13 mouse cellular contexts compared by ENCODE assay signal in genomic region chr12:55313901-55314300, GRCm38 (mm10). TPM values are rescaled to one million over a fixed set of nuclear protein-coding genes. Genes with fewer than 3 reads are reported as not detected.
DNase-seq lines count a peak whose midpoint lies in the region; ATAC-seq and TF ChIP-seq lines count a peak whose summit lies in the region.
"Had no signal": no experiment of that assay in that cellular context is flagged by ENCODE, and none has a peak within 500 bp of the region (broad histone marks: within the 10 kb centered on the region; RNA-seq: fewer than 3 reads in every experiment).

No protein-coding gene starts in this region.

- H3K4me2 ChIP-seq in kidney, postnatal 0 days (ENCODE audit: low read length): no peak overlapping the region

- H3K4me1 ChIP-seq in kidney, postnatal 0 days (replicated peaks; ENCODE audit: insufficient read depth, low read length): no peaks in the 10 kb centered on the region
- H3K4me1 ChIP-seq in MEL (ENCODE audit: control insufficient read depth in 1 of 2, insufficient read depth in 2 of 2, low read length in 2 of 2): peaks cover 0 to 4% of the 10 kb centered on the region in 2 experiments; a peak in 2 of 4 replicates
- no peaks in the 10 kb centered on the region for H3K4me1 ChIP-seq in limb, embryonic 10.5 days
- H3K4me1 ChIP-seq: midbrain, embryonic 10.5 days had no signal

- no peak overlapping the region for H3K27ac ChIP-seq in kidney, postnatal 0 days
- no peak overlapping the region for H3K27ac ChIP-seq in MEL (ENCODE audit: control insufficient read depth, low read depth, low read length)
- no peak overlapping the region for H3K27ac ChIP-seq in limb, embryonic 10.5 days
- H3K27ac ChIP-seq: midbrain, embryonic 10.5 days had no signal

- TF ChIP-seq RAD21 in MEL (IDR thresholded peaks at IDR 0.05; ENCODE audit: low read depth, low read length): no peak; the same call in 1 of the 2 replicates

- 88% methylated on average over 5 of the region's 5 CpGs for WGBS in kidney, postnatal 0 days
- 84% methylated on average over 5 of the region's 5 CpGs for WGBS in limb, embryonic 10.5 days

- no peak overlapping the region for H3K4me3 ChIP-seq in kidney, postnatal 0 days (replicated peaks; ENCODE audit: low read depth, low read length)
- no peak overlapping the region for H3K4me3 ChIP-seq in MEL (ENCODE audit: control insufficient read depth in 1 of 2, insufficient read depth in 1 of 2, low read depth in 2 of 2, low read length in 2 of 2)
- H3K4me3 ChIP-seq in limb, embryonic 10.5 days: no peak overlapping the region
- H3K4me3 ChIP-seq: midbrain, embryonic 10.5 days had no signal

- no peaks in the 10 kb centered on the region for H3K9me3 ChIP-seq in kidney, postnatal 0 days (replicated peaks; ENCODE audit: low read length)
- H3K9me3 ChIP-seq in MEL (replicated peaks; ENCODE audit: insufficient read depth, low read length): no peaks in the 10 kb centered on the region
- H3K9me3 ChIP-seq in limb, embryonic 10.5 days (replicated peaks): no peaks in the 10 kb centered on the region
- H3K9me3 ChIP-seq: midbrain, embryonic 10.5 days had no signal

- H3K9ac ChIP-seq in kidney, postnatal 0 days (ENCODE audit: low read depth, low read length): no peak overlapping the region
- H3K9ac ChIP-seq in MEL (ENCODE audit: control insufficient read depth, low read depth, low read length, poor library complexity, severe bottlenecking): no peak overlapping the region

- TF ChIP-seq POLR2A in MEL (IDR thresholded peaks at IDR 0.05; ENCODE audit: control insufficient read depth in 1 of 2, insufficient read depth in 1 of 2, low read depth in 1 of 2, low read length in 2 of 2, poor library complexity in 1 of 2): no peak

- no peak for ATAC-seq in kidney, postnatal 0 days (replicated peaks; ENCODE audit: low FRiP score, low read depth)
- peak; percentile 67 for ATAC-seq in megakaryocyte progenitor cell, adult 5-6 weeks (replicated peaks; ENCODE audit: poor library complexity)
- ATAC-seq: hindbrain, embryonic 16.5 days had no signal

- no peaks in the 10 kb centered on the region for H3K27me3 ChIP-seq in kidney, postnatal 0 days (ENCODE audit: insufficient read depth, low read length)
- H3K27me3 ChIP-seq in MEL (ENCODE audit: control insufficient read depth in 1 of 2, insufficient read depth in 2 of 2, low read length in 2 of 2): no peaks in the 10 kb centered on the region
- H3K27me3 ChIP-seq in limb, embryonic 10.5 days (ENCODE audit: low read depth, poor library complexity, severe bottlenecking): no peaks in the 10 kb centered on the region

- no peak for TF ChIP-seq EP300 in MEL (IDR thresholded peaks at IDR 0.05; ENCODE audit: low read depth in 1 of 2, low read length in 2 of 2)

- DNase-seq in kidney, postnatal 0 days (ENCODE audit: low spot score): no peak
- no peak for DNase-seq in kidney, postnatal 4 days
- peak; percentile 44 for DNase-seq in A20 (ENCODE audit: low read depth, low spot score)
- peak; percentile 52 for DNase-seq in MEL (ENCODE audit: low read depth, low spot score)
- DNase-seq in spleen, postnatal 4 days (ENCODE audit: low spot score in 2 of 2): no peak
- no peak for DNase-seq in limb, embryonic 10.5 days (ENCODE audit: low spot score)
- DNase-seq: adrenal gland, adult 8-10 months; cerebellum, adult 11 months; kidney, postnatal 14 days; spleen, adult 18-20 months had no signal

- peak; percentile 29; the same call in 1 of the 2 replicates for TF ChIP-seq CTCF in kidney, postnatal 0 days (IDR thresholded peaks at IDR 0.05; ENCODE audit: low read depth)
- peak in 2 of 3 experiments; percentile 55 to 71; a peak in 5 of 6 replicates for TF ChIP-seq CTCF in MEL (IDR thresholded peaks at IDR 0.05 in 2 of 3, conservative IDR thresholded peaks at IDR 0.05 in 1 of 3; ENCODE audit: control insufficient read depth in 1 of 3, insufficient read depth in 1 of 3, low read depth in 2 of 3, low read length in 3 of 3, poor library complexity in 1 of 3, severe bottlenecking in 1 of 3)

- H3K36me3 ChIP-seq in kidney, postnatal 0 days (ENCODE audit: insufficient read depth, low read length): peaks cover 16% of the 10 kb centered on the region; the same call in 1 of the 2 replicates
- H3K36me3 ChIP-seq in MEL (ENCODE audit: control insufficient read depth in 1 of 2, insufficient read depth in 2 of 2, low read length in 2 of 2): peaks cover 0 to 4% of the 10 kb centered on the region in 2 experiments; a peak in 2 of 4 replicates
- peaks cover 45% of the 10 kb centered on the region for H3K36me3 ChIP-seq in limb, embryonic 10.5 days

- no peaks in the 10 kb centered on the region for H3K79me2 ChIP-seq in MEL (ENCODE audit: control insufficient read depth, insufficient read depth, low read length, poor library complexity)

TF ChIP-seq in MEL, 35 proteins besides CTCF, POLR2A, EP300 and RAD21:
- TF ChIP-seq POLR2AphosphoS2 (IDR thresholded peaks at IDR 0.05; ENCODE audit: low read length) (no peak), KAT2A (conservative IDR thresholded peaks at IDR 0.05; ENCODE audit: low read depth, low read length) (no peak), ZNF384 (IDR thresholded peaks at IDR 0.05; ENCODE audit: low read depth, low read length) (no peak), ZC3H11A (IDR thresholded peaks at IDR 0.05; ENCODE audit: low read depth, low read length) (0 out of 2 replicates have a peak, but pooled peaks have one; percentile 19), UBTF (IDR thresholded peaks at IDR 0.05; ENCODE audit: borderline replicate concordance, insufficient read depth, low read depth, low read length) (no peak), ETS1 (IDR thresholded peaks at IDR 0.05; ENCODE audit: low read depth, low read length) (no peak), TBP (IDR thresholded peaks at IDR 0.05; ENCODE audit: low read depth, low read length) (no peak), RCOR1 (IDR thresholded peaks at IDR 0.05; ENCODE audit: low read depth, low read length) (no peak), ZKSCAN1 (IDR thresholded peaks at IDR 0.05; ENCODE audit: low read depth, low read length) (no peak), GATA1 (IDR thresholded peaks at IDR 0.05; ENCODE audit: low read depth, low read length) (peak; percentile 59), TAL1 (IDR thresholded peaks at IDR 0.05; ENCODE audit: low read length) (no peak), SMC3 (IDR thresholded peaks at IDR 0.05; ENCODE audit: low read depth, low read length) (peak; percentile 47)

RNA-seq across cellular contexts. Expression of gene Ppp2r3c, which starts 11.1 kb away (rescaled TPM):
- polyA plus RNA-seq in kidney, postnatal 0 days (2015; fragmentation: Nextera tagmentation; extraction: Ambion mirVana): 12.9 TPM in 2 replicates
- total RNA-seq in MEL (2012; rRNA removed): 10.9 and 12.6 TPM in 2 replicates
- 10 to 100 TPM in 1 of 2 experiments, not detected in 1; 12.3 TPM for polyA plus RNA-seq in MEL (2012; ENCODE audit: insufficient read depth in 1 of 2, insufficient read length in 2 of 2, low read depth in 1 of 2, low replicate concordance in 2 of 2, missing spikeins in 1 of 2)
- total RNA-seq in megakaryocyte progenitor cell, adult 5-6 weeks (2015): 29.9 and 35.3 TPM in 2 replicates
- 25.2 and 26.0 TPM in 2 replicates for total RNA-seq in megakaryocyte progenitor cell, adult 5-6 weeks (2017)
- 19.6 and 23.3 TPM in 2 replicates for polyA plus RNA-seq in limb, embryonic 10.5 days (2016; fragmentation: Nextera tagmentation; extraction: Ambion mirVana)

RNA-seq across cellular contexts. Expression of gene 1110008L16Rik, which starts 14.5 kb away (rescaled TPM):
- 15.0 and 18.1 TPM in 2 replicates for polyA plus RNA-seq in kidney, postnatal 0 days (2015; fragmentation: Nextera tagmentation; extraction: Ambion mirVana)
- total RNA-seq in MEL (2012; rRNA removed): 21.4 and 26.2 TPM in 2 replicates
- polyA plus RNA-seq in MEL (2012; ENCODE audit: insufficient read depth in 1 of 2, insufficient read length in 2 of 2, low read depth in 1 of 2, low replicate concordance in 2 of 2, missing spikeins in 1 of 2): 10 to 100 TPM in 1 of 2 experiments, not detected in 1; 24.9 TPM
- 36.1 and 38.1 TPM in 2 replicates for total RNA-seq in megakaryocyte progenitor cell, adult 5-6 weeks (2015)
- total RNA-seq in megakaryocyte progenitor cell, adult 5-6 weeks (2017): 22.5 and 27.9 TPM in 2 replicates
- polyA plus RNA-seq in limb, embryonic 10.5 days (2016; fragmentation: Nextera tagmentation; extraction: Ambion mirVana): 20.9 and 22.2 TPM in 2 replicates

Comparison
In these comparisons a context has a peak if more than half of its experiments do, and no peak if none do; other contexts are left out.
1. DNase-seq: peak in A20 (single experiment) and MEL (single experiment); none in kidney, postnatal 0 days (single experiment), kidney, postnatal 4 days (0 of 2), spleen, postnatal 4 days (0 of 2) and limb, embryonic 10.5 days (single experiment).